Mouse (Mus musculus): ENCODE measurements around the gene Mapk3. TPM values are rescaled to one million over a fixed set of nuclear protein-coding genes. Genes with fewer than 3 reads are reported as not detected.

The Mapk3 gene
- polyA plus RNA-seq, 1 experiment from 2014 or later, result 51.0 TPM

DNA sequence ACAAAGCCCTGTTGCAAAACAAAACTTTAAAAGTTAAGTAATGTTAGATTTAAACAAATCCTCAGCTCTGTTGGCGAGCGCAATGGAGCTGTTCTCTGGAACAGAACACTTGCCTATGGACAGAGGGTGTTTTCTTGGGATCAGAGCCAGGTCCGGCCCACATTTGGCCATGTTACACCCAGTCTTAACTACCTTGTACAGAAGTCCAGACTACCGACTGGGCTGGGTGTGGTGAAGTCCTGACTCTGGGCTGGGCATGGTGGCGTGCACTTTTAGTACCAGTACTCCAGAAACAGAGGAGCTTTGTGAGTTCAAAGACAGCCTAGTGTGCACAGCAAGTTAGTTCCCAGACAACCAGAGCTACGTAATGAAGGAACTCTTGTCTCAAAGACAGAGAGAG, 47.6 kb downstream of the Mapk3 start:
- H3K27ac ChIP-seq, result peak overlapping the region; percentile 33
- H3K4me3 ChIP-seq, result no peak overlapping the region
- H3K36me3 ChIP-seq, result 0 out of 2 replicates have a peak, but pooled peaks cover 4% of the 10 kb centered on the region
- no peaks in the 10 kb centered on the region for H3K27me3 ChIP-seq
- H3K4me1 ChIP-seq (replicated peaks), result peaks cover 26% of the 10 kb centered on the region
- H3K9me3 ChIP-seq (replicated peaks), result no peaks in the 10 kb centered on the region
- no peak for ATAC-seq (replicated peaks; ENCODE audit: insufficient number of reproducible peaks, insufficient read depth, low FRiP score, low read depth)
- WGBS, result 52% methylated on average over 6 of the region's 6 CpGs
- H3K4me2 ChIP-seq, result 0 out of 2 replicates have a peak overlapping the region, but pooled peaks have one; percentile 8
- H3K9ac ChIP-seq, result no peak overlapping the region

DNA sequence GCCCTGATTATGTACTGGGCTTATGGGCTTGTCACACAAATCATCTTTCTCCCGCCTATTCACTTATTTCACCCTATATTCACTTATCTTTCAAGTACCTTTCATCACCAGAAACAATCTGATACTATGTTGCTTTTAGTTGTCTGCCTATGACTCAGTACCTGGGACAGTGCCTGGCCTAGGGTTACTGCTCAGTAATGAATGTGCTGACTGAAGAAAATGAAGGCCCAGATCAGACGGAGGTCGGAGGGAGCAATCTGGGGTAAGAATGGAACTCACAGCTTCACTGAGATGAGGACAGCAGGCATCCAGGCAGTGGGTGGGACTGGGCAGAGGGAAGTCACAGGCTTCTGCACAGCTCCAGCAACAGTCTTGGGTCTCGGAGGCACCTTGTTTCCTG, 48.0 kb downstream of the Mapk3 start:
- Histone ChIP-seq H3K4me2 (peak overlapping the region; percentile 87; the same call in 1 of the 2 replicates), H3K4me3 (no peak overlapping the region), H3K36me3 (0 out of 2 replicates have a peak, but pooled peaks cover 4% of the 10 kb centered on the region), H3K9ac (no peak overlapping the region), H3K4me1 (replicated peaks) (peaks cover 26% of the 10 kb centered on the region), H3K9me3 (replicated peaks) (no peaks in the 10 kb centered on the region), H3K27ac (peak overlapping the region; percentile 33; the same call in 1 of the 2 replicates), H3K27me3 (no peaks in the 10 kb centered on the region)
- 58% methylated on average over 4 of the region's 4 CpGs for WGBS
- no peak for ATAC-seq (replicated peaks; ENCODE audit: insufficient number of reproducible peaks, insufficient read depth, low FRiP score, low read depth)

DNA sequence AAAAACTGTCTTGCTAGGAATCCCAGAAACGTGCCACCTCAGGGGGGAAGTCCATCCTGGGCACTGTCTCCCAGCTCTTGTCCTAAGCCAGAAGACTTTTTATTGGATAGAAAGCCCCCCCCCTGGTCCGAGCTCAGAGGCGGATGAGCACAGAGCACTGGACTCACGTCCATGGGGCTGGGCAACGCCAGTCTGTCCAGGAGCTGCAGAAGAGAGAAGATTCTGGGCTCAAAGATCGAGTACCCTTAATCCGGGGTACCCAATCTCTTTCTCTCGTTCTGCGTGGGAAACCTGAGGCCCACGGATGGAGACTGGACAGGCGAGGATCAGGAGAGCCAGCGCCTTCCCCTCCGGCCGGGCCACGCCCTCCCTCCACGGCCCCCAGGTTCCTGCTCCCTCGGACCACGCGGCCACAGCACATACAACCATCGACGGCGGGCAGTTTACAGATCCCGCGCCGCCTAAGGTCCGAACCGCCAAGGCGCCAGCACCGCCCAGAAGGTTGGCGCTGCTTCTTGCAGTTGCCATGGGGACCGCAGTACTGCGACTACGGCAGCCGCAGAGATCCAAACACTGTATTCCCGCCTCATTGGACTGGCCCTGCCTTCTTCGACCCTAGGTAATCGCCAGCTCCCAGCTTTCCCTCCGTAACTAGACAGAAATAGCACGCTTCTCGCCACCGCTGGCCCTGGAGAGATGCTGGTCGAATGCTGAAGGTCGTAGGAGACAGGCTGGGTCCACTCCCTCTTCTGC, 49.5 kb downstream of the Mapk3 start:
- Histone ChIP-seq H3K27me3 (no peaks in the 10 kb centered on the region), H3K4me1 (replicated peaks) (peaks cover 26% of the 10 kb centered on the region), H3K4me2 (peak overlapping the region; percentile 87), H3K27ac (peak overlapping the region; percentile 87), H3K36me3 (0 out of 2 replicates have a peak, but pooled peaks cover 4% of the 10 kb centered on the region), H3K4me3 (peak overlapping the region; percentile 67), H3K9ac (peak overlapping the region; percentile 73), H3K9me3 (replicated peaks) (no peaks in the 10 kb centered on the region)
- whole genome bisulfite sequencing, result 1% methylated on average over 43 of the region's 43 CpGs
- peak; percentile 91 for ATAC-seq (replicated peaks; ENCODE audit: insufficient number of reproducible peaks, insufficient read depth, low FRiP score, low read depth)

DNA sequence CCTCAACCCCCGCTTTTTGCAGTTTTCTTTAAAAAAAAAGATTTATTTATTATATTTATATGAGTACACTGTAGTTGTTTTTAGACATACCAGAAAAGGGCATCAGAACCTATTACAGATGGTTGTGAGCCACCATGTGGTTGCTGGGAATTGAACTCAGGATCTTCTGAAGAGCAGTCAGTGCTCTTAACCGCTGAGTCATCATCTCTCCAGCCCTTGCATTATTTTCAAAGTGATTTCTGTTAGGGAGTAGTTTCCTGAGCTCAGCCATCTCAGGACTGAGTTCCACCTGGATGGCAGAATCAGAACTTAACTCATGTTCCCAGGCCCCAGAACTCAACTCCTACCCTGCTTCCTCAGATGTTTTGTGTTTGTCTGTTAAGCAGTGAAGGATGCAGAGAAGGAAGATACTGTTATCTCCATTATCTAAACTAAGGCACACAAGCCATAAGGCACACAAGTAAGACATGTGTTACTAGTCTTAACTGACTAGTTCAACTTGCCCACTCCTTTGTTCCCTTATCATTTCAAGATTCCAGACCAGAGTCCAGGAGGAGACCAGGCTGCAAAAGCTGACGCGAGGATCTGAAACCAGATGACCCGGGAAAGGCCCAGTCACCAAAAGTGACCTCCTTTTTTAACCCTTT, 50.4 kb downstream of the Mapk3 start:
- Histone ChIP-seq H3K36me3 (0 out of 2 replicates have a peak, but pooled peaks cover 4% of the 10 kb centered on the region), H3K27ac (peak overlapping the region; percentile 87), H3K4me2 (peak overlapping the region; percentile 87), H3K4me3 (no peak overlapping the region), H3K9me3 (replicated peaks) (no peaks in the 10 kb centered on the region), H3K9ac (no peak overlapping the region), H3K27me3 (no peaks in the 10 kb centered on the region), H3K4me1 (replicated peaks) (peaks cover 26% of the 10 kb centered on the region)
- WGBS, result 55% methylated on average over 5 of the region's 5 CpGs
- ATAC-seq (replicated peaks; ENCODE audit: insufficient number of reproducible peaks, insufficient read depth, low FRiP score, low read depth), result no peak

Other genes with a start within 250 kb of the Mapk3 start
- 114 and 119 TPM in 2 replicates for gene Eif3c, start 193.2 kb upstream of the Mapk3 start, polyA plus RNA-seq (2015; fragmentation: Nextera tagmentation; extraction: Ambion mirVana)
- 0.34 and 0.81 TPM in 2 replicates for gene Apobr, start 174.7 kb upstream of the Mapk3 start, polyA plus RNA-seq (2015; fragmentation: Nextera tagmentation; extraction: Ambion mirVana)
- gene Cln3, start 173.8 kb upstream of the Mapk3 start, polyA plus RNA-seq (2015; fragmentation: Nextera tagmentation; extraction: Ambion mirVana), result 17.6 and 20.7 TPM in 2 replicates
- 0.13 and 0.23 TPM in 2 replicates for gene Il27, start 164.7 kb upstream of the Mapk3 start, polyA plus RNA-seq (2015; fragmentation: Nextera tagmentation; extraction: Ambion mirVana)
- 14.2 and 19.8 TPM in 2 replicates for gene Nupr1, start 128.7 kb upstream of the Mapk3 start, polyA plus RNA-seq (2015; fragmentation: Nextera tagmentation; extraction: Ambion mirVana)
- 21.0 and 33.5 TPM in 2 replicates for gene Sgf29, start 110.3 kb upstream of the Mapk3 start, polyA plus RNA-seq (2015; fragmentation: Nextera tagmentation; extraction: Ambion mirVana)
- 13.0 and 14.2 TPM in 2 replicates for gene Sult1a1, start 83.2 kb upstream of the Mapk3 start, polyA plus RNA-seq (2015; fragmentation: Nextera tagmentation; extraction: Ambion mirVana)
- 87.6 and 98.0 TPM in 2 replicates for gene Bola2, start 64.2 kb upstream of the Mapk3 start, polyA plus RNA-seq (2015; fragmentation: Nextera tagmentation; extraction: Ambion mirVana)
- 6.7 and 7.7 TPM in 2 replicates for gene Slx1b, start 63.8 kb upstream of the Mapk3 start, polyA plus RNA-seq (2015; fragmentation: Nextera tagmentation; extraction: Ambion mirVana)
- gene Coro1a, start 51.8 kb upstream of the Mapk3 start, polyA plus RNA-seq (2015; fragmentation: Nextera tagmentation; extraction: Ambion mirVana), result 13.5 and 71.8 TPM in 2 replicates
- gene Gdpd3, start 6.7 kb downstream of the Mapk3 start, polyA plus RNA-seq (2015; fragmentation: Nextera tagmentation; extraction: Ambion mirVana), result 1.2 and 1.3 TPM in 2 replicates
- 78.1 and 90.5 TPM in 2 replicates for gene Ypel3, start 17.4 kb downstream of the Mapk3 start, polyA plus RNA-seq (2015; fragmentation: Nextera tagmentation; extraction: Ambion mirVana)
- gene Tbx6, start 21.9 kb downstream of the Mapk3 start, polyA plus RNA-seq (2015; fragmentation: Nextera tagmentation; extraction: Ambion mirVana), result 0.34 and 0.41 TPM in 2 replicates
- 120 and 149 TPM in 2 replicates for gene Ppp4c, start 32.9 kb downstream of the Mapk3 start, polyA plus RNA-seq (2015; fragmentation: Nextera tagmentation; extraction: Ambion mirVana)
- 0.69 and 1.3 TPM in 2 replicates for gene Fam57b, start 38.1 kb downstream of the Mapk3 start, polyA plus RNA-seq (2015; fragmentation: Nextera tagmentation; extraction: Ambion mirVana)
- not detected in 2 replicates for gene 4930451I11Rik, start 72.0 kb downstream of the Mapk3 start, polyA plus RNA-seq (2015; fragmentation: Nextera tagmentation; extraction: Ambion mirVana)
- gene Doc2a, start 87.8 kb downstream of the Mapk3 start, polyA plus RNA-seq (2015; fragmentation: Nextera tagmentation; extraction: Ambion mirVana), result 0.53 TPM in 1 of 2 replicates, not detected in the other
- gene Hirip3, start 102.4 kb downstream of the Mapk3 start, polyA plus RNA-seq (2015; fragmentation: Nextera tagmentation; extraction: Ambion mirVana), result 14.3 and 24.2 TPM in 2 replicates
- gene Ino80e, start 102.8 kb downstream of the Mapk3 start, polyA plus RNA-seq (2015; fragmentation: Nextera tagmentation; extraction: Ambion mirVana), result 50.4 and 56.9 TPM in 2 replicates
- 29.0 and 36.4 TPM in 2 replicates for gene Taok2, start 125.1 kb downstream of the Mapk3 start, polyA plus RNA-seq (2015; fragmentation: Nextera tagmentation; extraction: Ambion mirVana)
- 19.2 and 23.0 TPM in 2 replicates for gene Tmem219, start 163.3 kb downstream of the Mapk3 start, polyA plus RNA-seq (2015; fragmentation: Nextera tagmentation; extraction: Ambion mirVana)
- 12.3 and 14.8 TPM in 2 replicates for gene Kctd13, start 169.3 kb downstream of the Mapk3 start, polyA plus RNA-seq (2015; fragmentation: Nextera tagmentation; extraction: Ambion mirVana)
- 0.08 and 0.20 TPM in 2 replicates for gene Asphd1, start 190.0 kb downstream of the Mapk3 start, polyA plus RNA-seq (2015; fragmentation: Nextera tagmentation; extraction: Ambion mirVana)
- gene Sez6l2, start 191.0 kb downstream of the Mapk3 start, polyA plus RNA-seq (2015; fragmentation: Nextera tagmentation; extraction: Ambion mirVana), result 0.65 and 0.83 TPM in 2 replicates
- 67.4 and 86.6 TPM in 2 replicates for gene Cdipt, start 216.3 kb downstream of the Mapk3 start, polyA plus RNA-seq (2015; fragmentation: Nextera tagmentation; extraction: Ambion mirVana)
- 0.85 and 1.6 TPM in 2 replicates for gene Cdiptos, start 216.5 kb downstream of the Mapk3 start, polyA plus RNA-seq (2015; fragmentation: Nextera tagmentation; extraction: Ambion mirVana)